Mouse (Mus musculus): ENCODE data around the gene Jdp2. TPM values are rescaled to one million over a fixed set of nuclear protein-coding genes. Genes with fewer than 3 reads are reported as not detected.
"Not testable (repeated sequence)": the region's sequence is repeated elsewhere in the genome, so short reads cannot be mapped to it uniquely, and the experiment has no call there.

Gene Jdp2
- polyA plus RNA-seq, 1 experiment from 2014 or later = 1.3 TPM

DNA sequence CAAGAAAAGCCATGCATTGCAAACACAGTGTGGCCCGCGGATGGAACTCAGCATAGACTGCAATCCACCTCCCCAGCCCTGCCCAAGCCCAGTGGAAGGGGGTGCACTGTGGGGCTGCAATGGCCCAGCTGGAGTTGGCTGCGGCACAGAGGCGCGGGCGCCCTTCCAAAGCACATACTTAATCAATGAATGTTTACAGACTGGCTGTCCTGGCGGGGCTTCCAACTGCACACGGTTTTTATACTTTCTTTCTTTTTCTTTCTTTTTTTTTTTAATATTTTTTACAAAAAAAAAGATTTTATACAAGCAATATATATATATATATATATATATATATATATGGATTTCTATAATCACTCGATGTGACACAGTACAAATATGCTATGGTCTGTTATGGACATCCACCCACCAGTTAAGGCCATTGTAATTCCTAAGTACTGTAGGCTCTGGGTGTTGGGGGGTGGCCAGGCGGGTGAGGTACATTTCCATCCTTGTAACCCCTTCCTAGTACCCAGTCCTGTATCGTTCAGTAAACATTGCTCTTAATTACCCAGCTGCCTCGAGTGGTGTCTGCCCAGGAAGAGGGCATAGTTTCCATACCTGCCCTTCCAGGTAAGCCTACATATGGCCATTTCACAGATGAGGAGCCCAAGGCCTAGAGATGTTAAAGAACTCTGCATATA, 40.6 kb downstream of the Jdp2 start:
- Histone ChIP-seq H3K4me2 (replicated peaks) (no peak overlapping the region), H3K4me3 (no peak overlapping the region), H3K27me3 (no peaks in the 10 kb centered on the region), H3K9me3 (no peaks in the 10 kb centered on the region), H3K9ac (no peak overlapping the region), H3K36me3 (0 out of 2 replicates have a peak, but pooled peaks cover 4% of the 10 kb centered on the region), H3K4me1 (0 out of 2 replicates have a peak, but pooled peaks cover 8% of the 10 kb centered on the region), H3K27ac (no peak overlapping the region)
- WGBS = 85% methylated on average over 12 of the region's 12 CpGs
- no peak for ATAC-seq (ENCODE audit: insufficient number of reproducible peaks, insufficient read depth, low FRiP score, low TSS enrichment)

DNA sequence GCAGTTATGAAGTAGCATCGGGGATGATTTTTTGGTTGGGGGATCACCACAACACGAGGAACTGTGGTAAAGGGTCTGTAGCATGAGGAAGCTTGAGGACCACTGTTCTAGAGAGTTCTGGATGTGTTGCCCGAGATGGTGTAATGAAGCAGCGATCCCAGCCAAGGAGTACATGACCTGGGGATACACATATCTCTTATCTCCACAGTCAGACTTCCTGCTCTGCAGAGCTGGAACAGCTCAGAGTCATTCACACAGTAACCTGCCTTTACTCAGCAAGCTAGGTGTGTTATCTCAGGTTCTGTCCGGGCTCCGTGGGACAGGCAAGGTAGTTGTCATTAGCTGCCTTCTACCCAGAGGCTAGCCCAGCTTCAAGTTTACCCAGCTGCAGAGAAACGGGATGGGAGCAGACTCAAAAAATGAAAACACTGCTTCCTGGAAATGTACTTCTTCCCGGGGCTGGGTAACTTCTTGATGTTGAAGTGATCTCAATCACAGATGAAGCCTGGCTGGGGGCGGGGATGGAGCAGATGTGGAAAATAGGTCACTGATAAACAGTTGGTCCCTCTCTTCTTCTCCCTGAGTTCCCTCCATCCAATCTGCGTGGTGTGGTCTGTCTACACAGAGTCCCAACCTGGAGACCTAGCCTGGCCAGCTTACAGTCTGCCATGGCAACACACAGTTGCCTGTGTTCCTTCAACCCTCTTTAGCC, 42.2 kb downstream of the Jdp2 start:
- H3K9me3 ChIP-seq = no peaks in the 10 kb centered on the region
- no peaks in the 10 kb centered on the region for H3K27me3 ChIP-seq
- no peak overlapping the region for H3K9ac ChIP-seq
- no peak overlapping the region for H3K27ac ChIP-seq
- 73% methylated on average over 10 of the region's 10 CpGs for WGBS
- H3K4me1 ChIP-seq = 0 out of 2 replicates have a peak, but pooled peaks cover 8% of the 10 kb centered on the region
- H3K36me3 ChIP-seq = 0 out of 2 replicates have a peak, but pooled peaks cover 4% of the 10 kb centered on the region
- no peak for ATAC-seq (ENCODE audit: insufficient number of reproducible peaks, insufficient read depth, low FRiP score, low TSS enrichment)
- no peak overlapping the region for H3K4me2 ChIP-seq (replicated peaks)
- H3K4me3 ChIP-seq = no peak overlapping the region

DNA sequence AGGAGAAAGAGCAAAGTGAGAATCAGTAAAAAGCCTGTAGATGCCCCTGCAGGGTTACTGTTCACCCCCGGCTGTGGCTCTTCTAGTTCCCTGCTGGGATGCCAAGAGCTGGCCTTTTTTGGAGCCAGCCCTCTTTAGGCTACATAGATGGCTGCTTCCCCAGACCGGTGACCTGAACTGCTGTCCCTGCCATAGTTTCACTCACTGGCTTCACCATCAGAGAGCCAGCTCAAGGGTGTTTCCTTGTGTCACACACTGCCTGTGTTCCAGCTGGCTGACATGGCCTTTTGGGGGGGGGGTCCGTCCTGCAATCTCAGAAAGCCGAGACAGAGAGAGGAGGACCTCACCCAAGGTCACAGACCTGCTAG, 42.7 kb downstream of the Jdp2 start:
- H3K36me3 ChIP-seq = 0 out of 2 replicates have a peak, but pooled peaks cover 4% of the 10 kb centered on the region
- no peaks in the 10 kb centered on the region for H3K9me3 ChIP-seq
- no peak overlapping the region for H3K27ac ChIP-seq
- no peak overlapping the region for H3K9ac ChIP-seq
- H3K4me1 ChIP-seq = 0 out of 2 replicates have a peak, but pooled peaks cover 8% of the 10 kb centered on the region
- H3K27me3 ChIP-seq = no peaks in the 10 kb centered on the region
- 67% methylated on average over 4 of the region's 4 CpGs for WGBS
- ATAC-seq (ENCODE audit: insufficient number of reproducible peaks, insufficient read depth, low FRiP score, low TSS enrichment) = no peak
- no peak overlapping the region for H3K4me3 ChIP-seq
- H3K4me2 ChIP-seq (replicated peaks) = no peak overlapping the region

DNA sequence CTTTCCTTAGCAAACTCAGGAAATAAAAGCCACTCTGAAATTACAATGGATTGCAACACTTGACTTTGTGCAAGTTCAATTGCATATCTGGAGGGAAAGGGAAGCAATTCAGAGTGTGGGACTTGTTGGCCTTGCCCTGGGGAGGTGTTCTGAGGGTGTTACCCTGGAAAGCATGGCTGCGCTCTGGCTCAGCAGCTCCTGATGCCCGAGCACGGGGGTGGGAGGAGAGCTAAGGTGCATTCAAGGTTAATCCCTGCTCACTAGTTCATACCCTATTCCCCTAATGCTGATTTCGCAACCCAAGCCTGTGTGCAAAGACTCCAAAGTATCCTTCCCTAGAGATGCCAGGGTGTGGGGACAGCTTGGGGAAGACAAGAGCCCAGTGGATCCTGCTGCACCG, 44.9 kb downstream of the Jdp2 start:
- Histone ChIP-seq H3K4me3 (no peak overlapping the region), H3K4me2 (replicated peaks) (no peak overlapping the region), H3K36me3 (0 out of 2 replicates have a peak, but pooled peaks cover 4% of the 10 kb centered on the region), H3K9me3 (no peaks in the 10 kb centered on the region), H3K4me1 (0 out of 2 replicates have a peak, but pooled peaks cover 8% of the 10 kb centered on the region), H3K9ac (no peak overlapping the region), H3K27ac (no peak overlapping the region), H3K27me3 (no peaks in the 10 kb centered on the region)
- no peak for ATAC-seq (ENCODE audit: insufficient number of reproducible peaks, insufficient read depth, low FRiP score, low TSS enrichment)
- 71% methylated on average over 5 of the region's 5 CpGs for WGBS

DNA sequence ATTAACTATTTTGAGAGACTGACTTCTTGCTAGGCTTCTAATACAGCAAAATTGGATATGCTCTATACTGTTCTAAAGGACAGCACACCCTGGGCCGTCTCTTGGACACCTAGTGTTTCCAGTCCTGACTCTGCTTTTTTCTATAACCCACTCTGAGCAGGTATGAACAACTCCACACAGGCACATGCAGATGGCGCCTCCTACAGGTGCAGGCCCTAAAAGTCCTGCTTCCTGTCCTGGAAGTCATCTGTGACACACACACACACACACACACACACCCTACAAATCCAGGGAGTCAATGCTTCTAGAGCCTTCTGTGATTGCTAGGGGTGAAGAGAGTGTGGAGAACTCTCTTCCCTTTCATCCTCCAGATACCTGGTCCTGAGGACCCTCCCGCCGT, 46.8 kb downstream of the Jdp2 start:
- H3K9me3 ChIP-seq = no peaks in the 10 kb centered on the region
- H3K4me3 ChIP-seq = no peak overlapping the region
- H3K4me1 ChIP-seq = 0 out of 2 replicates have a peak, but pooled peaks cover 8% of the 10 kb centered on the region
- no peak for ATAC-seq (ENCODE audit: insufficient number of reproducible peaks, insufficient read depth, low FRiP score, low TSS enrichment)
- 84% methylated on average over 4 of the region's 4 CpGs for WGBS
- no peak overlapping the region for H3K9ac ChIP-seq
- H3K27me3 ChIP-seq = no peaks in the 10 kb centered on the region
- no peak overlapping the region for H3K27ac ChIP-seq
- no peaks in the 10 kb centered on the region for H3K36me3 ChIP-seq
- H3K4me2 ChIP-seq (replicated peaks) = no peak overlapping the region

DNA sequence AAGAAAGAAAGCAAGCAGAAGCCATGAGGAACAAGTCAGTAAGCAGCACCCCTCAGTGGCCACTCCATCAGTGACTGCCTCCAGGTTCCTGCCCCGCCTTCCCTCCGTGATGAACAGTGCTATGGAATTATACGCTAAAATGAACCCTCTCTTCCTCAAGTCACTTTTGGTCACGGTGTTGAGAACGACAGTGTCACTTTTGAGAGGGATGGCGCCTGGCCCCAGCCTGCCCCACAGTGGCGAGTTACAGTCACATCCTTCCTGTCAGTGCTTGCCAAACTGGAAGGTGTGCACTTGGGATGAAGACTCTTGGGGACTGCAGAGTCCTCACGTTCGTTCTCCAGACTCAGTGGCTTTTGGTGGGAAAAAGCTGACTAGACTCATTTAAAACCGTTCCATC, 48.5 kb downstream of the Jdp2 start:
- Histone ChIP-seq H3K9ac (no peak overlapping the region), H3K4me3 (no peak overlapping the region), H3K27ac (no peak overlapping the region), H3K36me3 (no peaks in the 10 kb centered on the region), H3K9me3 (no peaks in the 10 kb centered on the region), H3K4me2 (replicated peaks) (no peak overlapping the region), H3K4me1 (no peaks in the 10 kb centered on the region), H3K27me3 (no peaks in the 10 kb centered on the region)
- 44% methylated on average over 10 of the region's 10 CpGs for WGBS
- ATAC-seq (ENCODE audit: insufficient number of reproducible peaks, insufficient read depth, low FRiP score, low TSS enrichment) = no peak

DNA sequence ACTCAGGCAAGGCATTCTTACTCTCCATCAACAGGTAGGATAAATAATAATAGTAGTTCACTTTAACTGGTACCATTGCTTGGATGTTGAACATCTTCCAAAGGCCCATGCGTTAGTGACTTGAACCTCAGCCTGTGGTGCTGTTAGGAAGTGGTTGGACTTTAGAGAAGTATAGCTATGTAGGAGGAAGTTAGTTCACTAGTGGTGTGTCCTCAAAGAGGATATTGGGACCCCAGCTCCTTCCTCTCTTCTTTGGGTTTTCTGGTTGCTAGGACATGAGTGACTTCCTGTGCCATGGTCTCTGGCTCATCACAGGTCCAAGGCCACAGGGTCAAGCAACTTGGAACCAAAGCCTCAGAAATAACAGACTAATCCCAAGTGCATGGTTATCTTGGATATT, 49.1 kb downstream of the Jdp2 start:
- WGBS = 91% methylated on average over 1 of the region's 1 CpGs
- no peaks in the 10 kb centered on the region for H3K36me3 ChIP-seq

DNA sequence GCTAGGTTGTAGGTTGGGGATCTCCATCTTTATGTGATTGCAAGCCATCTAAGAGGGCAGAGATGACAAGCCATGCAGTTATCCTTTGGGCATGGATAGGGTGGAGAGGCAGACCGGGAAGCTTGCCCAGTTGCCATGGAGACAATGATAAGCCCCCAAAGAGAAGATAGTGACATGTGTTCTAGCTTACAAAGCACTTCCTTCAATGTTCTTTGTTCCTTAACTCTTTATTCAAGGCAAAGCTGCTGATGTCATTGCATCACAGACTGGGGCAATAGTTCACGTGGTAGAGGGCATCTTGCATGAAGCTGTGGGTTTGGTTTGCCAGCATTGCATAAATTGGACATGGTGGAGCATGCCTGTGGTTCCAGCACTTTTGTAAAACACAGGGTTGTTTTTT, 60.5 kb downstream of the Jdp2 start:
- Histone ChIP-seq H3K36me3 (no peaks in the 10 kb centered on the region), H3K9ac (no peak overlapping the region), H3K27ac (no peak overlapping the region), H3K4me2 (replicated peaks) (no peak overlapping the region), H3K9me3 (no peaks in the 10 kb centered on the region), H3K4me3 (no peak overlapping the region), H3K27me3 (no peaks in the 10 kb centered on the region), H3K4me1 (no peaks in the 10 kb centered on the region)
- no peak for ATAC-seq (ENCODE audit: insufficient number of reproducible peaks, insufficient read depth, low FRiP score, low TSS enrichment)
- 77% methylated on average over 2 of the region's 2 CpGs for WGBS

More for the DNA sequence above, 49.1 kb downstream of the Jdp2 start:
- Histone ChIP-seq H3K27me3 (no peaks in the 10 kb centered on the region), H3K9me3 (no peaks in the 10 kb centered on the region), H3K4me2 (replicated peaks) (no peak overlapping the region), H3K27ac (no peak overlapping the region), H3K4me3 (no peak overlapping the region), H3K4me1 (no peaks in the 10 kb centered on the region), H3K9ac (no peak overlapping the region)
- ATAC-seq (ENCODE audit: insufficient number of reproducible peaks, insufficient read depth, low FRiP score, low TSS enrichment) = no peak

DNA sequence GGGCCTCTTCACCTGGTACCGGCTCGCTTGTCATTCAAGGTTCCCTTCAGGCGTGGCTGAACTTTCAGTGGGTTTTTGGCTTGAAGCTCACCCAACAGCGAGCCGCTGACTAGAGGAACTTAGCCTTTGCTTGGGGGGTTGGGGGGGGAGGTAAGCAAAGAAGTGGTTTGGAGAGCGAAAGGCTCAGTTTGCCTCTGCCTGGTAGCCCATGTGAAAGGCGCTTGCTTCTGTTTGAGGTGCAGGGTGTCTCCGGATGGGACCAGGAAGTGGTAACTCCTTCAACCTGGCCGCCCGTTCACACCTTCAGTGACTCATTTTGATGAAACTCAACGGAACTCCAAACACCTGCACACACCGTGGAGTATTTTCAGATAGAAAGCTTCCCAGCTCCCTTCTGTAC, 62.0 kb downstream of the Jdp2 start:
- Histone ChIP-seq H3K36me3 (no peaks in the 10 kb centered on the region), H3K4me1 (no peaks in the 10 kb centered on the region), H3K27me3 (no peaks in the 10 kb centered on the region), H3K27ac (no peak overlapping the region), H3K9me3 (no peaks in the 10 kb centered on the region), H3K4me3 (no peak overlapping the region), H3K4me2 (replicated peaks) (no peak overlapping the region), H3K9ac (no peak overlapping the region)
- 89% methylated on average over 12 of the region's 12 CpGs for WGBS
- ATAC-seq (ENCODE audit: insufficient number of reproducible peaks, insufficient read depth, low FRiP score, low TSS enrichment) = no peak

DNA sequence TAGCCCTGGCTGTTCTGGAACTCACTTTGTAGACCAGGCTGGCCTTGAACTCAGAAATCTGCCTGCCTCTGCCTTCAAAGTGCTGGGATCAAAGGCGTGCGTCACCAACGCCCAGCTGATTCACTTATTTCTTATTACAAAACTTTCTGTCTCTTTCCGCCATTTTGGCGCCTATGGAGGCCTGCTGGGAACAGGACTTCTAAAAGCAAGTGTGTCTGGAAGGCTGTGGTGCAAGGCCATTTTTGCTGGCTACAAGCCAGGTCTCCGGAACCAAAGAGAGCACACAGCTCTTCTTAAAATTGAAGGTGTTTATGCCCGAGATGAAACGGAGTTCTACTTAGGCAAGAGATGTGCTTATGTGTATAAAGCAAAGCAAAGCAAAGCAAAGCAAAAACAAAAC, 63.4 kb downstream of the Jdp2 start:
- not testable (repeated sequence) for H3K4me1 ChIP-seq
- WGBS = 80% methylated on average over 8 of the region's 8 CpGs

DNA sequence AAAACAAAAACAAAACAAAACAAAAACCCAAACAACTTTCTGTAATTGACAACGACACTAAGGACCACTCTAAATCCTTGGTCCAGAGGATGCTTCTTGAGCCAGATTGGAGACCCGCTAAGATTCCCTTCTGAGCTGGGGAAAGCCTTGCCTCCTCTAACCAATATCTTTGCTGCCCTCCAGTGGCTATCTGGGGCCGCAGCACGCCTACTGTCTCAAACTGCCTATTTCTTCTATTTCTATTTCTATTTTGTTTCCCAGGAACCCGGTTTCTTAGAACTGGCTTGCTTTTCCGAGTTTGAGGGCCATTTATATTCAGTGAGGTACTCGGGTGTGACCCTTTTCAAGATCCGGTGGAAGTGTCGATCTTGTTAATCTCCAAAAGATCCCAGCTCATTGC, 64.1 kb downstream of the Jdp2 start:
- WGBS = 16% methylated on average over 9 of the region's 9 CpGs
- no peaks in the 10 kb centered on the region for H3K4me1 ChIP-seq
- H3K9me3 ChIP-seq = no peaks in the 10 kb centered on the region
- H3K4me2 ChIP-seq (replicated peaks) = no peak overlapping the region
- no peaks in the 10 kb centered on the region for H3K36me3 ChIP-seq
- no peak for ATAC-seq (ENCODE audit: insufficient number of reproducible peaks, insufficient read depth, low FRiP score, low TSS enrichment)
- H3K27ac ChIP-seq = no peak overlapping the region
- H3K9ac ChIP-seq = no peak overlapping the region
- H3K4me3 ChIP-seq = no peak overlapping the region
- no peaks in the 10 kb centered on the region for H3K27me3 ChIP-seq

More for the DNA sequence above, 63.4 kb downstream of the Jdp2 start:
- not testable (repeated sequence) for H3K9me3 ChIP-seq; H3K9ac ChIP-seq; H3K27ac ChIP-seq; H3K27me3 ChIP-seq; H3K4me3 ChIP-seq; ATAC-seq (ENCODE audit: insufficient number of reproducible peaks, insufficient read depth, low FRiP score, low TSS enrichment); H3K4me2 ChIP-seq (replicated peaks); H3K36me3 ChIP-seq

DNA sequence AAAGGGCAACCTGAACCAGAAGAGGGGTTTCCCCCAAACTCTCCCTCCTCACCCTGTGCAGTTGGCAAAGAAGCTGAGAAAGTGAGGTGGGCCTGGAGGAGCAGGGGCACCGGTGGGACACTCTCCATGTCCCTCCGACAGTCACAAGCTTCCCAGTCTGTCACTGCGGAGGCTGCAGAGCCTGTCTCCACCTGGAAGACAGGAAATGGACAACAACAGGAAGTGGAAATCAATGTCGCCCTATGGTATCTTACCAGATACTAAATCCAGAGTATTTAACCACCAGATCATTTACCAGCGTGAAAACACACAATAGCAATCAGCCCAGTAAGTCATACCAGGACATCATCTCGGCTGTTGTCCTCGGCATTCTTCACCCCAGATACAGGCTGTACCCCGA, 67.3 kb downstream of the Jdp2 start:
- no peak for ATAC-seq (ENCODE audit: insufficient number of reproducible peaks, insufficient read depth, low FRiP score, low TSS enrichment)

More for the DNA sequence above, 67.3 kb downstream of the Jdp2 start:
- WGBS = 85% methylated on average over 8 of the region's 8 CpGs
- Histone ChIP-seq H3K4me2 (replicated peaks) (no peak overlapping the region), H3K4me3 (no peak overlapping the region), H3K27ac (no peak overlapping the region), H3K4me1 (peaks cover 8% of the 10 kb centered on the region), H3K9me3 (no peaks in the 10 kb centered on the region), H3K9ac (no peak overlapping the region), H3K27me3 (no peaks in the 10 kb centered on the region), H3K36me3 (no peaks in the 10 kb centered on the region)
